8 mouse cellular contexts compared by ENCODE assay signal in the genomic region with DNA sequence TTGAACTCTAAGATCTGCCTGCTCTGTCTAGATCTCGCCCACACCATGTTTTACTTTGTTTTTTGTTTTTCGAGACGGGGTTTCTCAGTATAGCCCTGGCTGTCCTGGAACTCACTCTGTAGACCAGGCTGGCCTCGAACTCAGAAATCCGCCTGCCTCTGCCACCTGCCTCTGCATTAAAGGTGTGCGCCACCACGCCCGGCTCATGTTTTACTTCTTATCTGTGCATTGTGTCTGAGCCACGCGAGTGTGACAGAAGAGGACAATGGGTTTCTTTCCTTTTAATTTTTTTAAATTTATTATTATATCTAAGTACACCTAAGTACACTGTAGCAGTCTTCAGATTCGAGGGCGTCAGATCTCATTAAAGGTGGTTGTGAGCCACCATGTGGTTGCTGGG. TPM values are rescaled to one million over a fixed set of nuclear protein-coding genes. Genes with fewer than 3 reads are reported as not detected.
DNase-seq lines count a peak whose midpoint lies in the region; ATAC-seq and TF ChIP-seq lines count a peak whose summit lies in the region.

No protein-coding gene starts in this region.

- H3K9ac ChIP-seq in lung, embryonic 15.5 days: peak overlapping the region; percentile 86
- H3K9ac ChIP-seq in limb, embryonic 11.5 days (ENCODE audit: low read length): peak overlapping the region; percentile 34; the same call in 1 of the 2 replicates

- ATAC-seq in lung, embryonic 15.5 days (ENCODE audit: borderline replicate concordance, extremely low read depth, low FRiP score, low TSS enrichment): no peak
- no peak; the same call in 1 of the 2 replicates for ATAC-seq in limb, embryonic 11.5 days (ENCODE audit: insufficient number of reproducible peaks, low FRiP score, low TSS enrichment, low read depth)

- H3K9me3 ChIP-seq in lung, embryonic 15.5 days: no peaks in the 10 kb centered on the region
- H3K9me3 ChIP-seq in forebrain, embryonic 10.5 days: no peaks in the 10 kb centered on the region
- no peaks in the 10 kb centered on the region for H3K9me3 ChIP-seq in limb, embryonic 11.5 days (ENCODE audit: control insufficient read depth, low read length)

- no peak for TF ChIP-seq POLR2A in small intestine, adult 2 months (IDR thresholded peaks at IDR 0.05; ENCODE audit: low read depth, low read length)

- no peak for TF ChIP-seq CTCF in small intestine, adult 2 months (IDR thresholded peaks at IDR 0.05; ENCODE audit: extremely low read depth, insufficient read length, insufficient replicate concordance, low read depth, low read length)

- peaks cover 23% of the 10 kb centered on the region for H3K4me1 ChIP-seq in lung, embryonic 15.5 days
- H3K4me1 ChIP-seq in forebrain, embryonic 10.5 days: peaks cover 39% of the 10 kb centered on the region
- peaks cover 10% of the 10 kb centered on the region; the same call in 1 of the 2 replicates for H3K4me1 ChIP-seq in limb, embryonic 11.5 days (ENCODE audit: control insufficient read depth, insufficient read depth, low read length)
- H3K4me1 ChIP-seq in small intestine, adult 2 months (ENCODE audit: control insufficient read depth, insufficient read depth, insufficient read length, low read length): peaks cover 17% of the 10 kb centered on the region

- H3K4me3 ChIP-seq in lung, embryonic 15.5 days: peak overlapping the region; percentile 87
- H3K4me3 ChIP-seq in forebrain, embryonic 10.5 days: peak overlapping the region; percentile 98
- H3K4me3 ChIP-seq in limb, embryonic 11.5 days (ENCODE audit: low read depth, low read length): peak overlapping the region; percentile 76
- H3K4me3 ChIP-seq in small intestine, adult 2 months (ENCODE audit: low read depth, low read length): peak overlapping the region; percentile 97

- peak overlapping the region; percentile 77 for H3K4me2 ChIP-seq in lung, embryonic 15.5 days
- H3K4me2 ChIP-seq in limb, embryonic 11.5 days (ENCODE audit: low read depth, severe bottlenecking): peak overlapping the region; percentile 78

- peak overlapping the region; percentile 90 for H3K27ac ChIP-seq in lung, embryonic 15.5 days
- peak overlapping the region; percentile 94 for H3K27ac ChIP-seq in forebrain, embryonic 10.5 days
- H3K27ac ChIP-seq in limb, embryonic 11.5 days (replicated peaks; ENCODE audit: low read depth, low read length): peak overlapping the region; percentile 76
- peak overlapping the region; percentile 62 for H3K27ac ChIP-seq in small intestine, adult 2 months (ENCODE audit: insufficient read depth, low read depth, low read length)

- no peak for DNase-seq in lung, postnatal 25 days (ENCODE audit: low spot score)
- DNase-seq in forebrain, embryonic 10.5 days (ENCODE audit: extremely low spot score, low spot score): no peak
- DNase-seq in limb, embryonic 11.5 days (ENCODE audit: low spot score): no peak
- DNase-seq in right cerebral cortex, postnatal 36 days (ENCODE audit: low spot score in 2 of 2): no peak
- no peak for DNase-seq in retina, embryonic 14.5 days (ENCODE audit: low spot score)
- DNase-seq in urinary bladder, adult 18-20 months (ENCODE audit: low spot score in 2 of 2): no peak

- no peaks in the 10 kb centered on the region for H3K36me3 ChIP-seq in lung, embryonic 15.5 days
- peaks cover 11% of the 10 kb centered on the region; the same call in 1 of the 2 replicates for H3K36me3 ChIP-seq in forebrain, embryonic 10.5 days (replicated peaks)
- H3K36me3 ChIP-seq in limb, embryonic 11.5 days (ENCODE audit: control insufficient read depth, insufficient read depth, low read length): no peaks in the 10 kb centered on the region
- no peaks in the 10 kb centered on the region for H3K36me3 ChIP-seq in small intestine, adult 2 months (ENCODE audit: control insufficient read depth, insufficient read depth, low read length)

- 35% methylated on average over 12 of the region's 12 CpGs for WGBS in lung, embryonic 15.5 days
- WGBS in forebrain, embryonic 10.5 days: 45% methylated on average over 12 of the region's 12 CpGs
- WGBS in limb, embryonic 11.5 days: 43% methylated on average over 12 of the region's 12 CpGs
- WGBS in small intestine, adult 2 months: 16% methylated on average over 12 of the region's 12 CpGs

- H3K27me3 ChIP-seq in lung, embryonic 15.5 days: no peaks in the 10 kb centered on the region
- H3K27me3 ChIP-seq in forebrain, embryonic 10.5 days (ENCODE audit: poor library complexity, severe bottlenecking): no peaks in the 10 kb centered on the region
- H3K27me3 ChIP-seq in limb, embryonic 11.5 days (ENCODE audit: control insufficient read depth, insufficient read depth, low read length): no peaks in the 10 kb centered on the region
- H3K27me3 ChIP-seq in small intestine, adult 2 months (ENCODE audit: control insufficient read depth, insufficient read depth, low read length): no peaks in the 10 kb centered on the region

RNA-seq across cellular contexts. Expression of gene Dpp9, which starts 0.5 kb away (rescaled TPM):
- 37.1 and 37.6 TPM in 2 replicates for polyA plus RNA-seq in lung, embryonic 15.5 days (2015; fragmentation: Nextera tagmentation; extraction: Ambion mirVana)
- 49.7 and 51.2 TPM in 2 replicates for polyA plus RNA-seq in forebrain, embryonic 10.5 days (2016; fragmentation: Nextera tagmentation; extraction: Ambion mirVana)
- polyA plus RNA-seq in limb, embryonic 11.5 days (2014; fragmentation: Nextera tagmentation; extraction: Ambion mirVana): 34.3 and 37.0 TPM in 2 replicates
- 27.4 and 39.4 TPM in 2 replicates for polyA plus RNA-seq in small intestine, adult 2 months (2012; rRNA removed)

RNA-seq across cellular contexts. Expression of gene Mydgf, which starts 35.5 kb away (rescaled TPM):
- polyA plus RNA-seq in lung, embryonic 15.5 days (2015; fragmentation: Nextera tagmentation; extraction: Ambion mirVana): 103 TPM in 2 replicates
- 75.5 and 78.5 TPM in 2 replicates for polyA plus RNA-seq in forebrain, embryonic 10.5 days (2016; fragmentation: Nextera tagmentation; extraction: Ambion mirVana)
- polyA plus RNA-seq in limb, embryonic 11.5 days (2014; fragmentation: Nextera tagmentation; extraction: Ambion mirVana): 65.6 and 65.9 TPM in 2 replicates
- polyA plus RNA-seq in small intestine, adult 2 months (2012; rRNA removed): 82.7 and 86.4 TPM in 2 replicates

RNA-seq across cellular contexts. Expression of gene Fem1a, which starts 37.4 kb away (rescaled TPM):
- polyA plus RNA-seq in lung, embryonic 15.5 days (2015; fragmentation: Nextera tagmentation; extraction: Ambion mirVana): 11.7 and 13.3 TPM in 2 replicates
- 11.5 and 13.2 TPM in 2 replicates for polyA plus RNA-seq in forebrain, embryonic 10.5 days (2016; fragmentation: Nextera tagmentation; extraction: Ambion mirVana)
- polyA plus RNA-seq in limb, embryonic 11.5 days (2014; fragmentation: Nextera tagmentation; extraction: Ambion mirVana): 12.5 and 12.8 TPM in 2 replicates
- polyA plus RNA-seq in small intestine, adult 2 months (2012; rRNA removed): 21.3 and 22.9 TPM in 2 replicates

RNA-seq across cellular contexts. Expression of gene Tnfaip8l1, which starts 57.0 kb away (rescaled TPM):
- 15.3 and 18.3 TPM in 2 replicates for polyA plus RNA-seq in lung, embryonic 15.5 days (2015; fragmentation: Nextera tagmentation; extraction: Ambion mirVana)
- polyA plus RNA-seq in forebrain, embryonic 10.5 days (2016; fragmentation: Nextera tagmentation; extraction: Ambion mirVana): 7.4 and 8.1 TPM in 2 replicates
- 8.2 and 9.2 TPM in 2 replicates for polyA plus RNA-seq in limb, embryonic 11.5 days (2014; fragmentation: Nextera tagmentation; extraction: Ambion mirVana)
- 4.2 and 10.3 TPM in 2 replicates for polyA plus RNA-seq in small intestine, adult 2 months (2012; rRNA removed)

RNA-seq across cellular contexts. Expression of gene Ticam1, which starts 57.3 kb away (rescaled TPM):
- 4.2 and 4.6 TPM in 2 replicates for polyA plus RNA-seq in lung, embryonic 15.5 days (2015; fragmentation: Nextera tagmentation; extraction: Ambion mirVana)
- 2.4 and 2.6 TPM in 2 replicates for polyA plus RNA-seq in forebrain, embryonic 10.5 days (2016; fragmentation: Nextera tagmentation; extraction: Ambion mirVana)
- polyA plus RNA-seq in limb, embryonic 11.5 days (2014; fragmentation: Nextera tagmentation; extraction: Ambion mirVana): 3.2 and 3.8 TPM in 2 replicates
- 39.7 and 96.6 TPM in 2 replicates for polyA plus RNA-seq in small intestine, adult 2 months (2012; rRNA removed)
